29 mouse cellular contexts compared by ENCODE assay signal in genomic region chr10:39049581-39050294, GRCm38 (mm10).
DNase-seq lines count a peak whose midpoint lies in the region; ATAC-seq and TF ChIP-seq lines count a peak whose summit lies in the region.
"Had no signal": no experiment of that assay in that cellular context is flagged by ENCODE, and none has a peak within 500 bp of the region (broad histone marks: within the 10 kb centered on the region; RNA-seq: fewer than 3 reads in every experiment).

No protein-coding gene starts in this region.

- ATAC-seq in forebrain, postnatal 0 days: peak; percentile 83
- ATAC-seq in forebrain, embryonic 12.5 days (ENCODE audit: low FRiP score): no peak
- ATAC-seq: activated CD4-positive, CD25-positive, alpha-beta regulatory T cell, adult 4 months; forebrain, embryonic 13.5 days; hindbrain, embryonic 16.5 days; lung, postnatal 0 days had no signal

- WGBS in forebrain, postnatal 0 days: 65% methylated on average over 8 of the region's 8 CpGs
- WGBS in forebrain, embryonic 12.5 days: 81% methylated on average over 8 of the region's 8 CpGs
- WGBS in limb, embryonic 10.5 days: 85% methylated on average over 8 of the region's 8 CpGs

- no peak overlapping the region; the same call in 1 of the 2 replicates for H3K27ac ChIP-seq in forebrain, postnatal 0 days (ENCODE audit: low read depth, low read length)
- no peak overlapping the region for H3K27ac ChIP-seq in forebrain, embryonic 12.5 days
- H3K27ac ChIP-seq in limb, embryonic 10.5 days: no peak overlapping the region
- H3K27ac ChIP-seq: forebrain, embryonic 13.5 days; heart, embryonic 15.5 days; kidney, embryonic 15.5 days; limb, embryonic 15.5 days; liver, embryonic 13.5 days; stomach, postnatal 0 days had no signal

- intact Hi-C loops in left cerebral cortex, postnatal 4 days (cut with DNase I): no loop called here

- TF ChIP-seq CTCF in forebrain, postnatal 0 days (IDR thresholded peaks at IDR 0.05; ENCODE audit: low read depth): no peak

- no peak overlapping the region for H3K9ac ChIP-seq in forebrain, postnatal 0 days
- no peak overlapping the region for H3K9ac ChIP-seq in forebrain, embryonic 12.5 days
- H3K9ac ChIP-seq: forebrain, embryonic 13.5 days; heart, embryonic 15.5 days; kidney, embryonic 15.5 days; limb, embryonic 15.5 days; liver, embryonic 13.5 days had no signal

- no peak overlapping the region for H3K4me3 ChIP-seq in forebrain, postnatal 0 days (ENCODE audit: low read depth, low read length)
- H3K4me3 ChIP-seq in forebrain, embryonic 12.5 days (replicated peaks): no peak overlapping the region
- no peak overlapping the region for H3K4me3 ChIP-seq in limb, embryonic 10.5 days
- H3K4me3 ChIP-seq: forebrain, embryonic 13.5 days; heart, embryonic 15.5 days; kidney, embryonic 15.5 days; limb, embryonic 15.5 days; liver, embryonic 13.5 days; megakaryocyte, embryonic 14.5 days had no signal

- no peaks in the 10 kb centered on the region for H3K36me3 ChIP-seq in forebrain, postnatal 0 days (ENCODE audit: insufficient read depth)
- H3K36me3 ChIP-seq in forebrain, embryonic 12.5 days (replicated peaks): no peaks in the 10 kb centered on the region
- H3K36me3 ChIP-seq in limb, embryonic 10.5 days: peaks cover 38% of the 10 kb centered on the region
- H3K36me3 ChIP-seq: liver, embryonic 13.5 days had no signal

- H3K9me3 ChIP-seq in forebrain, postnatal 0 days (ENCODE audit: low read length): no peaks in the 10 kb centered on the region
- H3K9me3 ChIP-seq in forebrain, embryonic 12.5 days: no peaks in the 10 kb centered on the region
- no peaks in the 10 kb centered on the region for H3K9me3 ChIP-seq in limb, embryonic 10.5 days (replicated peaks)
- H3K9me3 ChIP-seq: forebrain, embryonic 13.5 days; heart, embryonic 15.5 days; kidney, embryonic 15.5 days; limb, embryonic 15.5 days; liver, embryonic 13.5 days; megakaryocyte, embryonic 14.5 days had no signal

- DNase-seq in adrenal gland, adult (ENCODE audit: inconsistent age in 2 of 2, low spot score in 1 of 2): peak; percentile 28 to 76
- DNase-seq in adrenal gland, postnatal 25 days: no peak
- DNase-seq in forebrain, postnatal 0 days: peak; percentile 64
- peak; percentile 7 for DNase-seq in left cerebral cortex, adult 11 months (ENCODE audit: low spot score)
- no peak for DNase-seq in left cerebral cortex, postnatal 4 days
- peak; percentile 14 to 29 for DNase-seq in adrenal gland, postnatal 36 days
- no peak for DNase-seq in limb, embryonic 10.5 days (ENCODE audit: low spot score)
- DNase-seq: cerebellum, adult 18-20 months; cerebellum, postnatal 10 days; gastrocnemius, postnatal 10 days; kidney, adult 18-20 months; kidney, postnatal 25 days; liver, embryonic 13.5 days; lung, adult 18-20 months; lung, postnatal 4 days; midbrain, embryonic 14.5 days; thymus, adult 2 months; thymus, postnatal 36 days had no signal

- no peaks in the 10 kb centered on the region for H3K4me1 ChIP-seq in forebrain, postnatal 0 days (ENCODE audit: insufficient read depth)
- H3K4me1 ChIP-seq in forebrain, embryonic 12.5 days: peaks cover under 1% of the 10 kb centered on the region; the same call in 1 of the 2 replicates
- H3K4me1 ChIP-seq in limb, embryonic 10.5 days: no peaks in the 10 kb centered on the region
- H3K4me1 ChIP-seq: forebrain, embryonic 13.5 days; kidney, embryonic 15.5 days; limb, embryonic 15.5 days; liver, embryonic 13.5 days; megakaryocyte, embryonic 14.5 days had no signal

- no peak overlapping the region for H3K4me2 ChIP-seq in forebrain, postnatal 0 days (ENCODE audit: low read depth)
- no peak overlapping the region for H3K4me2 ChIP-seq in forebrain, embryonic 12.5 days
- H3K4me2 ChIP-seq: forebrain, embryonic 13.5 days; heart, embryonic 15.5 days; kidney, embryonic 15.5 days; limb, embryonic 15.5 days; liver, embryonic 13.5 days had no signal

- H3K27me3 ChIP-seq in forebrain, postnatal 0 days (ENCODE audit: insufficient read depth, low read length): no peaks in the 10 kb centered on the region
- H3K27me3 ChIP-seq in forebrain, embryonic 12.5 days: no peaks in the 10 kb centered on the region
- no peaks in the 10 kb centered on the region for H3K27me3 ChIP-seq in limb, embryonic 10.5 days (ENCODE audit: low read depth, poor library complexity, severe bottlenecking)
- H3K27me3 ChIP-seq: CH12.LX; forebrain, embryonic 13.5 days; heart, embryonic 15.5 days; kidney, embryonic 15.5 days; limb, embryonic 15.5 days; liver, embryonic 13.5 days had no signal

Comparison
In these comparisons a context has a peak if more than half of its experiments do, and no peak if none do; other contexts are left out.
1. DNase-seq: peak in adrenal gland, adult (2 of 2), forebrain, postnatal 0 days (single experiment), left cerebral cortex, adult 11 months (single experiment) and adrenal gland, postnatal 36 days (2 of 2); none in adrenal gland, postnatal 25 days (single experiment), left cerebral cortex, postnatal 4 days (single experiment) and limb, embryonic 10.5 days (single experiment).